Mouse (Mus musculus) lung, embryonic 16.5 days (tissue): ENCODE data around the gene Ubxn7. TPM values are rescaled to one million over a fixed set of nuclear protein-coding genes. Genes with fewer than 3 reads are reported as not detected.
A peak's percentile ranks its signal among the peaks of the same experiment; 100 is the strongest.

Experiments used
- ATAC-seq: fragments of 200-750 bp; cut with Nextera tagmentation; 2 replicates; pipeline ENCODE4 v1.8.0; 2017; ENCODE audit warnings: low read depth, mild to moderate bottlenecking, moderate library complexity
- H3K27ac ChIP-seq: fragments of 300-500 bp; sonication (generic); 2 replicates; pipeline ENCODE4 v1.5.1; 2014; ENCODE audit warnings: mild to moderate bottlenecking, control low read depth, low read length
- H3K27me3 ChIP-seq: fragments of 300-500 bp; sonication (generic); 2 replicates; pipeline ENCODE4 v1.6.1; 2014; ENCODE audit warnings: low read depth, low read length, mixed read lengths; ENCODE audit not compliant: control insufficient read depth, insufficient read depth
- H3K36me3 ChIP-seq: fragments of 300-500 bp; sonication (generic); 2 replicates; pipeline ENCODE4 v1.6.1; 2014; ENCODE audit warnings: low read length; ENCODE audit not compliant: control insufficient read depth, insufficient read depth
- H3K4me1 ChIP-seq: fragments of 300-500 bp; sonication (generic); replicated peaks from 2 replicates; pipeline ENCODE4 v1.6.1; 2014; ENCODE audit warnings: low read length, mixed read lengths; ENCODE audit not compliant: control insufficient read depth, insufficient read depth
- H3K4me2 ChIP-seq: fragments of 300-500 bp; sonication (generic); 2 replicates; pipeline ENCODE4 v1.6.1; 2014; ENCODE audit warnings: low read depth, low read length, control low read depth
- H3K4me3 ChIP-seq: fragments of 300-500 bp; sonication (generic); 2 replicates; pipeline ENCODE4 v1.5.1; 2014; ENCODE audit warnings: mild to moderate bottlenecking, low read length, control low read depth
- H3K9ac ChIP-seq: fragments of 300-500 bp; sonication (generic); 2 replicates; pipeline ENCODE4 v1.6.1; 2014; ENCODE audit warnings: low read length, control low read depth
- H3K9me3 ChIP-seq: fragments of 300-500 bp; sonication (generic); 2 replicates; pipeline ENCODE4 v1.6.1; 2016; ENCODE audit warnings: low read length; ENCODE audit not compliant: control insufficient read depth
- WGBS: fragments of 180-500 bp; shearing (Covaris S2); extraction: QIAGEN DNeasy Blood & Tissue Kit; methylation state at CpG from one replicate; pipeline ENCODE4 v1.1.7; 2014; 5-methylcytosine and 5-hydroxymethylcytosine counted together
- polyA plus RNA-seq: library from polyadenylated mRNA; unstranded; fragments of >200 nt; fragmentation: Nextera tagmentation; extraction: Ambion mirVana; gene quantifications from 2 replicates; pipeline ENCODE4 v1.2.1, GENCODE M21; 2015

Ubxn7 gene
- polyA plus RNA-seq, 1 experiment from 2014 or later = 22.5 TPM

GRCm38 (mm10) chr16:32417457-32417856 is 85.4 kb downstream of the Ubxn7 start:
- ATAC-seq = no peak
- Histone ChIP-seq H3K4me1 (peaks cover 6% of the 10 kb centered on the region; the same call in 1 of the 2 replicates), H3K36me3 (no peaks in the 10 kb centered on the region), H3K9me3 (no peaks in the 10 kb centered on the region), H3K27me3 (no peaks in the 10 kb centered on the region), H3K27ac (no peak overlapping the region), H3K4me2 (no peak overlapping the region), H3K4me3 (no peak overlapping the region), H3K9ac (no peak overlapping the region)
- WGBS = 26% methylated on average over 1 of the region's 1 CpGs

GRCm38 (mm10) chr16:32419517-32420483 is 87.7 kb downstream of the Ubxn7 start, which contains the start of gene Tctex1d2:
Gene Tctex1d2 (plus strand): TSS chr16:32419702.
- peaks cover 6% of the 10 kb centered on the region; the same call in 1 of the 2 replicates for H3K4me1 ChIP-seq
- H3K27me3 ChIP-seq = no peaks in the 10 kb centered on the region

GRCm38 (mm10) chr16:32427506-32427905 is 95.4 kb downstream of the Ubxn7 start:
- H3K4me2 ChIP-seq = no peak overlapping the region
- 85% methylated on average over 3 of the region's 3 CpGs for WGBS
- H3K36me3 ChIP-seq = no peaks in the 10 kb centered on the region
- H3K27ac ChIP-seq = no peak overlapping the region
- H3K27me3 ChIP-seq = no peaks in the 10 kb centered on the region
- no peak overlapping the region for H3K4me3 ChIP-seq
- peaks cover 11% of the 10 kb centered on the region; the same call in 1 of the 2 replicates for H3K4me1 ChIP-seq
- H3K9me3 ChIP-seq = no peaks in the 10 kb centered on the region
- no peak for ATAC-seq
- no peak overlapping the region for H3K9ac ChIP-seq

More at GRCm38 (mm10) chr16:32419517-32420483, 87.7 kb downstream of the Ubxn7 start, which contains the start of gene Tctex1d2:
- peak within 1 kb of the TSS; percentile 77 for H3K4me3 ChIP-seq
- H3K27ac ChIP-seq = peak within 1 kb of the TSS; percentile 95
- ATAC-seq = peak; percentile 99
- WGBS = 1% methylated on average over 45 of the region's 45 CpGs
- peak within 1 kb of the TSS; percentile 66 for H3K4me2 ChIP-seq
- H3K9me3 ChIP-seq = no peaks in the 10 kb centered on the region
- H3K36me3 ChIP-seq = no peaks in the 10 kb centered on the region
- peak within 1 kb of the TSS; percentile 84 for H3K9ac ChIP-seq

- H3K4me1 ChIP-seq = peaks cover 21% of the 10 kb centered on the region
- ATAC-seq = peak; percentile 96
Measured at GRCm38 (mm10) chr16:32430474-32431046, 98.5 kb downstream of the Ubxn7 start, which contains the start of gene Pcyt1a. Gene Pcyt1a (plus strand): TSS chr16:32430921.

GRCm38 (mm10) chr16:32431047-32431591 is 99.1 kb downstream of the Ubxn7 start:
- WGBS = under 1% methylated on average over 28 of the region's 28 CpGs
- peak overlapping the region; percentile 91 for H3K9ac ChIP-seq

More at GRCm38 (mm10) chr16:32430474-32431046, 98.5 kb downstream of the Ubxn7 start, which contains the start of gene Pcyt1a:
- H3K4me2 ChIP-seq = peak within 1 kb of the TSS; percentile 92
- no peaks in the 10 kb centered on the region for H3K36me3 ChIP-seq
- WGBS = under 1% methylated on average over 54 of the region's 54 CpGs
- H3K27me3 ChIP-seq = no peaks in the 10 kb centered on the region
- H3K27ac ChIP-seq = peak within 1 kb of the TSS; percentile 75
- peak within 1 kb of the TSS; percentile 91 for H3K4me3 ChIP-seq
- peak within 1 kb of the TSS; percentile 91 for H3K9ac ChIP-seq
- no peaks in the 10 kb centered on the region for H3K9me3 ChIP-seq

GRCm38 (mm10) chr16:32431926-32432325 is 99.9 kb downstream of the Ubxn7 start:
- H3K9ac ChIP-seq = no peak overlapping the region; the same call in 1 of the 2 replicates
- no peaks in the 10 kb centered on the region for H3K36me3 ChIP-seq
- no peaks in the 10 kb centered on the region for H3K9me3 ChIP-seq
- no peaks in the 10 kb centered on the region for H3K27me3 ChIP-seq
- peak overlapping the region; percentile 92 for H3K4me2 ChIP-seq
- no peak for ATAC-seq
- 94% methylated on average over 1 of the region's 1 CpGs for WGBS
- peaks cover 21% of the 10 kb centered on the region for H3K4me1 ChIP-seq
- H3K4me3 ChIP-seq = peak overlapping the region; percentile 91
- no peak overlapping the region for H3K27ac ChIP-seq

More at GRCm38 (mm10) chr16:32431047-32431591, 99.1 kb downstream of the Ubxn7 start:
- H3K36me3 ChIP-seq = no peaks in the 10 kb centered on the region
- no peaks in the 10 kb centered on the region for H3K9me3 ChIP-seq
- peak overlapping the region; percentile 92 for H3K4me2 ChIP-seq
- no peaks in the 10 kb centered on the region for H3K27me3 ChIP-seq
- ATAC-seq = peak; percentile 24
- H3K27ac ChIP-seq = peak overlapping the region; percentile 75
- H3K4me3 ChIP-seq = peak overlapping the region; percentile 91
- peaks cover 21% of the 10 kb centered on the region for H3K4me1 ChIP-seq

- H3K4me2 ChIP-seq = peak overlapping the region; percentile 31
- no peak overlapping the region for H3K9ac ChIP-seq
- no peaks in the 10 kb centered on the region for H3K27me3 ChIP-seq
- H3K4me1 ChIP-seq = peaks cover 21% of the 10 kb centered on the region
- H3K27ac ChIP-seq = peak overlapping the region; percentile 85
- no peak overlapping the region for H3K4me3 ChIP-seq
- no peaks in the 10 kb centered on the region for H3K36me3 ChIP-seq
- H3K9me3 ChIP-seq = no peaks in the 10 kb centered on the region
- ATAC-seq = no peak
- 69% methylated on average over 2 of the region's 2 CpGs for WGBS
Measured at GRCm38 (mm10) chr16:32433138-32433537, 101.1 kb downstream of the Ubxn7 start.

- H3K4me1 ChIP-seq = peaks cover 21% of the 10 kb centered on the region
- no peak overlapping the region for H3K4me3 ChIP-seq
- no peaks in the 10 kb centered on the region for H3K36me3 ChIP-seq
- H3K9me3 ChIP-seq = no peaks in the 10 kb centered on the region
- H3K27me3 ChIP-seq = no peaks in the 10 kb centered on the region
- H3K9ac ChIP-seq = no peak overlapping the region
- peak; percentile 67 for ATAC-seq
- H3K4me2 ChIP-seq = 0 out of 2 replicates have a peak overlapping the region, but pooled peaks have one; percentile 36
- WGBS = 17% methylated on average over 6 of the region's 6 CpGs
- H3K27ac ChIP-seq = peak overlapping the region; percentile 55
Measured at GRCm38 (mm10) chr16:32434066-32434465, 102.0 kb downstream of the Ubxn7 start.
